Mouse (Mus musculus): ENCODE measurements at regions not wholly inside any gene's neighbourhood (a gene's known extent, or its start where the extent isn't known, plus 50 kb on each side); places are given as distances from the start of the nearest gene placed in this dataset.

- no peak overlapping the region for H3K4me2 ChIP-seq (ENCODE audit: low read depth, low read length, severe bottlenecking)
- 53% methylated on average over 2 of the region's 2 CpGs for WGBS
- H3K27me3 ChIP-seq (ENCODE audit: control insufficient read depth, insufficient read depth, low read length) = no peaks in the 10 kb centered on the region
- DNase-seq (ENCODE audit: low spot score) = no peak
- no peak overlapping the region for H3K27ac ChIP-seq (ENCODE audit: low read depth, low read length)
- no peak for ATAC-seq (replicated peaks; ENCODE audit: low FRiP score)
- no peaks in the 10 kb centered on the region for H3K36me3 ChIP-seq (ENCODE audit: control insufficient read depth, insufficient read depth, low read length)
- no peaks in the 10 kb centered on the region for H3K9me3 ChIP-seq (ENCODE audit: control insufficient read depth, low read length)
- H3K4me1 ChIP-seq (replicated peaks; ENCODE audit: control insufficient read depth, insufficient read depth, low read length) = no peaks in the 10 kb centered on the region
- H3K4me3 ChIP-seq (ENCODE audit: low read depth, low read length) = no peak overlapping the region
- H3K9ac ChIP-seq (ENCODE audit: low read length) = no peak overlapping the region
Observed at GRCm38 (mm10) chr12:67326326-67326725, 104.0 kb upstream of the Mdga2 start.

- H3K27me3 ChIP-seq (ENCODE audit: control insufficient read depth, insufficient read depth, low read length) = no peaks in the 10 kb centered on the region
- H3K9ac ChIP-seq (ENCODE audit: low read length) = no peak overlapping the region
- H3K4me3 ChIP-seq (ENCODE audit: low read depth, low read length) = no peak overlapping the region
- H3K27ac ChIP-seq (ENCODE audit: low read depth, low read length) = no peak overlapping the region
- H3K4me2 ChIP-seq (ENCODE audit: low read depth, low read length, severe bottlenecking) = no peak overlapping the region
- H3K4me1 ChIP-seq (replicated peaks; ENCODE audit: control insufficient read depth, insufficient read depth, low read length) = no peaks in the 10 kb centered on the region
- no peaks in the 10 kb centered on the region for H3K9me3 ChIP-seq (ENCODE audit: control insufficient read depth, low read length)
- H3K36me3 ChIP-seq (ENCODE audit: control insufficient read depth, insufficient read depth, low read length) = no peaks in the 10 kb centered on the region
- 14% methylated on average over 1 of the region's 1 CpGs for WGBS
- DNase-seq (ENCODE audit: low spot score) (no peak), ATAC-seq (replicated peaks; ENCODE audit: low FRiP score) (no peak)
Observed at GRCm38 (mm10) chr12:67325799-67326198, 103.5 kb upstream of the Mdga2 start.

- no peak for DNase-seq (ENCODE audit: low spot score)
Observed at GRCm38 (mm10) chr12:67325335-67325734, 103.0 kb upstream of the Mdga2 start.

GRCm38 (mm10) chr12:67318687-67319086 lies 96.3 kb upstream of the Mdga2 start:
- no peak for DNase-seq (ENCODE audit: low spot score)
- 87% methylated on average over 2 of the region's 2 CpGs for WGBS
- no peak overlapping the region for H3K9ac ChIP-seq (ENCODE audit: low read length)
- H3K9me3 ChIP-seq (ENCODE audit: control insufficient read depth, low read length) = no peaks in the 10 kb centered on the region
- no peak overlapping the region for H3K4me3 ChIP-seq (ENCODE audit: low read depth, low read length)
- H3K4me1 ChIP-seq (replicated peaks; ENCODE audit: control insufficient read depth, insufficient read depth, low read length) = no peaks in the 10 kb centered on the region
- no peak overlapping the region for H3K27ac ChIP-seq (ENCODE audit: low read depth, low read length)
- H3K27me3 ChIP-seq (ENCODE audit: control insufficient read depth, insufficient read depth, low read length) = no peaks in the 10 kb centered on the region
- H3K36me3 ChIP-seq (ENCODE audit: control insufficient read depth, insufficient read depth, low read length) = no peaks in the 10 kb centered on the region
- ATAC-seq (replicated peaks; ENCODE audit: low FRiP score) = no peak
- no peak overlapping the region for H3K4me2 ChIP-seq (ENCODE audit: low read depth, low read length, severe bottlenecking)

More at GRCm38 (mm10) chr12:67325335-67325734, 103.0 kb upstream of the Mdga2 start:
- Histone ChIP-seq H3K4me2 (ENCODE audit: low read depth, low read length, severe bottlenecking) (no peak overlapping the region), H3K27me3 (ENCODE audit: control insufficient read depth, insufficient read depth, low read length) (no peaks in the 10 kb centered on the region), H3K9me3 (ENCODE audit: control insufficient read depth, low read length) (no peaks in the 10 kb centered on the region), H3K27ac (ENCODE audit: low read depth, low read length) (no peak overlapping the region), H3K4me3 (ENCODE audit: low read depth, low read length) (no peak overlapping the region), H3K9ac (ENCODE audit: low read length) (no peak overlapping the region), H3K36me3 (ENCODE audit: control insufficient read depth, insufficient read depth, low read length) (no peaks in the 10 kb centered on the region), H3K4me1 (replicated peaks; ENCODE audit: control insufficient read depth, insufficient read depth, low read length) (no peaks in the 10 kb centered on the region)
- 78% methylated on average over 4 of the region's 4 CpGs for WGBS
- no peak for ATAC-seq (replicated peaks; ENCODE audit: low FRiP score)

- Histone ChIP-seq H3K9me3 (ENCODE audit: control insufficient read depth, low read length) (no peaks in the 10 kb centered on the region), H3K27ac (ENCODE audit: low read depth, low read length) (no peak overlapping the region), H3K4me3 (ENCODE audit: low read depth, low read length) (no peak overlapping the region), H3K9ac (ENCODE audit: low read length) (no peak overlapping the region), H3K36me3 (ENCODE audit: control insufficient read depth, insufficient read depth, low read length) (no peaks in the 10 kb centered on the region), H3K27me3 (ENCODE audit: control insufficient read depth, insufficient read depth, low read length) (no peaks in the 10 kb centered on the region), H3K4me2 (ENCODE audit: low read depth, low read length, severe bottlenecking) (no peak overlapping the region), H3K4me1 (replicated peaks; ENCODE audit: control insufficient read depth, insufficient read depth, low read length) (no peaks in the 10 kb centered on the region)
- WGBS = 94% methylated on average over 1 of the region's 1 CpGs
- ATAC-seq (replicated peaks; ENCODE audit: low FRiP score) = no peak
- DNase-seq (ENCODE audit: low spot score) = no peak
Observed at GRCm38 (mm10) chr12:67300245-67300644, 77.9 kb upstream of the Mdga2 start.

GRCm38 (mm10) chr12:67290054-67290453 lies 67.7 kb upstream of the Mdga2 start:
- 93% methylated on average over 2 of the region's 2 CpGs for WGBS
- no peak overlapping the region for H3K4me2 ChIP-seq (ENCODE audit: low read depth, low read length, severe bottlenecking)
- no peak overlapping the region for H3K9ac ChIP-seq (ENCODE audit: low read length)
- H3K36me3 ChIP-seq (ENCODE audit: control insufficient read depth, insufficient read depth, low read length) = no peaks in the 10 kb centered on the region
- no peak for DNase-seq (ENCODE audit: low spot score)
- no peaks in the 10 kb centered on the region for H3K9me3 ChIP-seq (ENCODE audit: control insufficient read depth, low read length)
- no peaks in the 10 kb centered on the region for H3K27me3 ChIP-seq (ENCODE audit: control insufficient read depth, insufficient read depth, low read length)
- no peak overlapping the region for H3K27ac ChIP-seq (ENCODE audit: low read depth, low read length)
- H3K4me1 ChIP-seq (replicated peaks; ENCODE audit: control insufficient read depth, insufficient read depth, low read length) = no peaks in the 10 kb centered on the region
- no peak for ATAC-seq (replicated peaks; ENCODE audit: low FRiP score)
- H3K4me3 ChIP-seq (ENCODE audit: low read depth, low read length) = no peak overlapping the region

- Histone ChIP-seq H3K9me3 (ENCODE audit: control insufficient read depth, low read length) (no peaks in the 10 kb centered on the region), H3K4me2 (ENCODE audit: low read depth, low read length, severe bottlenecking) (no peak overlapping the region), H3K27ac (ENCODE audit: low read depth, low read length) (no peak overlapping the region), H3K4me1 (replicated peaks; ENCODE audit: control insufficient read depth, insufficient read depth, low read length) (no peaks in the 10 kb centered on the region), H3K36me3 (ENCODE audit: control insufficient read depth, insufficient read depth, low read length) (no peaks in the 10 kb centered on the region), H3K9ac (ENCODE audit: low read length) (no peak overlapping the region), H3K4me3 (ENCODE audit: low read depth, low read length) (no peak overlapping the region), H3K27me3 (ENCODE audit: control insufficient read depth, insufficient read depth, low read length) (no peaks in the 10 kb centered on the region)
- DNase-seq (ENCODE audit: low spot score) (no peak), ATAC-seq (replicated peaks; ENCODE audit: low FRiP score) (no peak)
Observed at GRCm38 (mm10) chr12:67272863-67273262, 50.5 kb upstream of the Mdga2 start.

GRCm38 (mm10) chr12:67272329-67272728 lies 50.0 kb upstream of the Mdga2 start:
- DNase-seq (ENCODE audit: low spot score) (no peak), ATAC-seq (replicated peaks; ENCODE audit: low FRiP score) (no peak)
- Histone ChIP-seq H3K27me3 (ENCODE audit: control insufficient read depth, insufficient read depth, low read length) (no peaks in the 10 kb centered on the region), H3K36me3 (ENCODE audit: control insufficient read depth, insufficient read depth, low read length) (no peaks in the 10 kb centered on the region), H3K4me1 (replicated peaks; ENCODE audit: control insufficient read depth, insufficient read depth, low read length) (no peaks in the 10 kb centered on the region), H3K9ac (ENCODE audit: low read length) (no peak overlapping the region), H3K27ac (ENCODE audit: low read depth, low read length) (no peak overlapping the region), H3K4me3 (ENCODE audit: low read depth, low read length) (no peak overlapping the region), H3K9me3 (ENCODE audit: control insufficient read depth, low read length) (no peaks in the 10 kb centered on the region), H3K4me2 (ENCODE audit: low read depth, low read length, severe bottlenecking) (no peak overlapping the region)
- 57% methylated on average over 1 of the region's 1 CpGs for WGBS
